Mouse (Mus musculus): ENCODE measurements at regions not wholly inside any gene's neighbourhood (a gene's known extent, or its start where the extent isn't known, plus 50 kb on each side); places are given as distances from the start of the nearest gene placed in this dataset.
"Not testable (repeated sequence)": the region's sequence is repeated elsewhere in the genome, so short reads cannot be mapped to it uniquely, and the experiment has no call there.

GRCm38 (mm10) chr8:20010947-20011346, 107.8 kb downstream of the Gm31371 start:
- H3K27ac ChIP-seq (ENCODE audit: control insufficient read depth, low read depth, low read length); H3K27me3 ChIP-seq (ENCODE audit: control insufficient read depth in 1 of 2, insufficient read depth in 2 of 2, low read length in 2 of 2); H3K9ac ChIP-seq (ENCODE audit: control insufficient read depth, low read depth, low read length, poor library complexity, severe bottlenecking); H3K4me3 ChIP-seq (ENCODE audit: control insufficient read depth in 1 of 2, insufficient read depth in 1 of 2, low read depth in 2 of 2, low read length in 2 of 2); H3K36me3 ChIP-seq (ENCODE audit: control insufficient read depth in 1 of 2, insufficient read depth in 2 of 2, low read length in 2 of 2); H3K9me3 ChIP-seq (replicated peaks; ENCODE audit: insufficient read depth, low read length); H3K79me2 ChIP-seq (ENCODE audit: control insufficient read depth, insufficient read depth, low read length, poor library complexity); H3K4me1 ChIP-seq (ENCODE audit: control insufficient read depth in 1 of 2, insufficient read depth in 2 of 2, low read length in 2 of 2): not testable (repeated sequence)
- TF ChIP-seq CTCF (IDR thresholded peaks at IDR 0.05 in 2 of 3, conservative IDR thresholded peaks at IDR 0.05 in 1 of 3; ENCODE audit: control insufficient read depth in 1 of 3, insufficient read depth in 1 of 3, low read depth in 2 of 3, low read length in 3 of 3, poor library complexity in 1 of 3, severe bottlenecking in 1 of 3) (peak in 2 of 3 experiments; percentile 26 to 33; a peak in 4 of 6 replicates), SMC3 (IDR thresholded peaks at IDR 0.05; ENCODE audit: low read depth, low read length) (0 out of 2 replicates have a peak, but pooled peaks have one; percentile 5)
- DNase-seq (ENCODE audit: low read depth, low spot score) = peak; percentile 21

- H3K4me1 ChIP-seq (ENCODE audit: control insufficient read depth in 1 of 2, insufficient read depth in 2 of 2, low read length in 2 of 2); H3K9me3 ChIP-seq (replicated peaks; ENCODE audit: insufficient read depth, low read length); H3K27ac ChIP-seq (ENCODE audit: control insufficient read depth, low read depth, low read length); H3K9ac ChIP-seq (ENCODE audit: control insufficient read depth, low read depth, low read length, poor library complexity, severe bottlenecking); H3K27me3 ChIP-seq (ENCODE audit: control insufficient read depth in 1 of 2, insufficient read depth in 2 of 2, low read length in 2 of 2); H3K36me3 ChIP-seq (ENCODE audit: control insufficient read depth in 1 of 2, insufficient read depth in 2 of 2, low read length in 2 of 2); H3K79me2 ChIP-seq (ENCODE audit: control insufficient read depth, insufficient read depth, low read length, poor library complexity); H3K4me3 ChIP-seq (ENCODE audit: control insufficient read depth in 1 of 2, insufficient read depth in 1 of 2, low read depth in 2 of 2, low read length in 2 of 2): not testable (repeated sequence)
- peak; percentile 6 to 26 (median 13); a peak in 2 of 6 replicates for TF ChIP-seq CTCF (IDR thresholded peaks at IDR 0.05 in 2 of 3, conservative IDR thresholded peaks at IDR 0.05 in 1 of 3; ENCODE audit: control insufficient read depth in 1 of 3, insufficient read depth in 1 of 3, low read depth in 2 of 3, low read length in 3 of 3, poor library complexity in 1 of 3, severe bottlenecking in 1 of 3)
- peak; percentile 16 for DNase-seq (ENCODE audit: low read depth, low spot score)
Observed at GRCm38 (mm10) chr8:20013278-20013677, 110.1 kb downstream of the Gm31371 start.

GRCm38 (mm10) chr8:20014451-20015130, 111.4 kb downstream of the Gm31371 start:
- not testable (repeated sequence) for H3K27me3 ChIP-seq (ENCODE audit: control insufficient read depth in 1 of 2, insufficient read depth in 2 of 2, low read length in 2 of 2); DNase-seq (ENCODE audit: low read depth, low spot score); H3K9me3 ChIP-seq (replicated peaks; ENCODE audit: insufficient read depth, low read length)

GRCm38 (mm10) chr8:20015411-20016081, 112.4 kb downstream of the Gm31371 start:
- H3K27ac ChIP-seq (ENCODE audit: control insufficient read depth, low read depth, low read length); H3K79me2 ChIP-seq (ENCODE audit: control insufficient read depth, insufficient read depth, low read length, poor library complexity); H3K4me3 ChIP-seq (ENCODE audit: control insufficient read depth in 1 of 2, insufficient read depth in 1 of 2, low read depth in 2 of 2, low read length in 2 of 2); H3K36me3 ChIP-seq (ENCODE audit: control insufficient read depth in 1 of 2, insufficient read depth in 2 of 2, low read length in 2 of 2); DNase-seq (ENCODE audit: low read depth, low spot score); H3K4me1 ChIP-seq (ENCODE audit: control insufficient read depth in 1 of 2, insufficient read depth in 2 of 2, low read length in 2 of 2); H3K27me3 ChIP-seq (ENCODE audit: control insufficient read depth in 1 of 2, insufficient read depth in 2 of 2, low read length in 2 of 2); H3K9ac ChIP-seq (ENCODE audit: control insufficient read depth, low read depth, low read length, poor library complexity, severe bottlenecking); H3K9me3 ChIP-seq (replicated peaks; ENCODE audit: insufficient read depth, low read length): not testable (repeated sequence)

More at GRCm38 (mm10) chr8:20014451-20015130, 111.4 kb downstream of the Gm31371 start:
- not testable (repeated sequence) for H3K36me3 ChIP-seq (ENCODE audit: control insufficient read depth in 1 of 2, insufficient read depth in 2 of 2, low read length in 2 of 2); H3K4me3 ChIP-seq (ENCODE audit: control insufficient read depth in 1 of 2, insufficient read depth in 1 of 2, low read depth in 2 of 2, low read length in 2 of 2); H3K79me2 ChIP-seq (ENCODE audit: control insufficient read depth, insufficient read depth, low read length, poor library complexity); H3K27ac ChIP-seq (ENCODE audit: control insufficient read depth, low read depth, low read length); H3K9ac ChIP-seq (ENCODE audit: control insufficient read depth, low read depth, low read length, poor library complexity, severe bottlenecking); H3K4me1 ChIP-seq (ENCODE audit: control insufficient read depth in 1 of 2, insufficient read depth in 2 of 2, low read length in 2 of 2)

GRCm38 (mm10) chr8:20016082-20016840, 113.1 kb downstream of the Gm31371 start:
- not testable (repeated sequence) for H3K9ac ChIP-seq (ENCODE audit: control insufficient read depth, low read depth, low read length, poor library complexity, severe bottlenecking); DNase-seq (ENCODE audit: low read depth, low spot score); H3K36me3 ChIP-seq (ENCODE audit: control insufficient read depth in 1 of 2, insufficient read depth in 2 of 2, low read length in 2 of 2); H3K9me3 ChIP-seq (replicated peaks; ENCODE audit: insufficient read depth, low read length); H3K79me2 ChIP-seq (ENCODE audit: control insufficient read depth, insufficient read depth, low read length, poor library complexity); H3K27me3 ChIP-seq (ENCODE audit: control insufficient read depth in 1 of 2, insufficient read depth in 2 of 2, low read length in 2 of 2); H3K4me1 ChIP-seq (ENCODE audit: control insufficient read depth in 1 of 2, insufficient read depth in 2 of 2, low read length in 2 of 2); H3K27ac ChIP-seq (ENCODE audit: control insufficient read depth, low read depth, low read length); H3K4me3 ChIP-seq (ENCODE audit: control insufficient read depth in 1 of 2, insufficient read depth in 1 of 2, low read depth in 2 of 2, low read length in 2 of 2)

- not testable (repeated sequence) for DNase-seq (ENCODE audit: low read depth, low spot score); H3K4me1 ChIP-seq (ENCODE audit: control insufficient read depth in 1 of 2, insufficient read depth in 2 of 2, low read length in 2 of 2); H3K27me3 ChIP-seq (ENCODE audit: control insufficient read depth in 1 of 2, insufficient read depth in 2 of 2, low read length in 2 of 2); H3K4me3 ChIP-seq (ENCODE audit: control insufficient read depth in 1 of 2, insufficient read depth in 1 of 2, low read depth in 2 of 2, low read length in 2 of 2); H3K9me3 ChIP-seq (replicated peaks; ENCODE audit: insufficient read depth, low read length); H3K36me3 ChIP-seq (ENCODE audit: control insufficient read depth in 1 of 2, insufficient read depth in 2 of 2, low read length in 2 of 2); H3K79me2 ChIP-seq (ENCODE audit: control insufficient read depth, insufficient read depth, low read length, poor library complexity); H3K27ac ChIP-seq (ENCODE audit: control insufficient read depth, low read depth, low read length); H3K9ac ChIP-seq (ENCODE audit: control insufficient read depth, low read depth, low read length, poor library complexity, severe bottlenecking)
Observed at GRCm38 (mm10) chr8:20025521-20025920, 122.3 kb downstream of the Gm31371 start.
